Mouse (Mus musculus): ENCODE measurements around the gene Nmnat3.

DNA sequence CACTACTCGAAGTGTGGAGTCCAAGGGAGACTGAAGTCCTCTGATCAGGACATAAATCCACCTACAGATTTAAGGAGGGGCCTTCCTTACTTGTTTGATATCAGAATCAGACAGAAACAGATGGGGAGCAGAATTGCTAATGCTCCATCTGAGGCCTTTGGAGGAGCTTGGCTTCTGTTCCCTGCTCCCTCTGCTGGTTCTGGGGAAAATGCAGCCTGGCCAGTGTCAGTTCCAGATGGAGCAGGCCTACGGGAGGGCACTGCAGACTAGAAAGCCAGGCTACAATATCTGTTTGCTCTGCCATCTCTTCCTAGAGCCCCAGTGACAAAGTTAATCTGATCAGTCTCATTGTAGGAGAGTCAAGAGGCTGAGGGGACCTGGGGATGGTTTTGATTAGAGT lies 43.0 kb upstream of the Nmnat3 start:
- TF ChIP-seq ETS1 (conservative IDR thresholded peaks at IDR 0.05; ENCODE audit: low read depth, low read length) (no peak), RAD21 (IDR thresholded peaks at IDR 0.05; ENCODE audit: low read depth, low read length) (no peak), POLR2A (IDR thresholded peaks at IDR 0.05; ENCODE audit: low read depth, low read length) (no peak), CHD2 (IDR thresholded peaks at IDR 0.05; ENCODE audit: low read length) (no peak), ZMIZ1 (IDR thresholded peaks at IDR 0.05; ENCODE audit: low read depth, low read length) (no peak), CTCF (conservative IDR thresholded peaks at IDR 0.05 in 1 of 2, IDR thresholded peaks at IDR 0.05 in 1 of 2; ENCODE audit: low read depth in 2 of 2, low read length in 2 of 2) (no peak)

All from CH12.LX (cell line).